Mouse (Mus musculus) cortical plate, adult 2 months (tissue): ENCODE results near the gene Aloxe3.

ENCODE experiments used
- CTCF ChIP-seq: fragments of 200-500 bp; IDR thresholded peaks from 2 replicates; pipeline ENCODE4 v1.5.1; 2011; ENCODE audit warnings: mild to moderate bottlenecking, control low read depth, low read length; ENCODE audit not compliant: insufficient read depth; ENCODE audit errors: extremely low read depth
- POLR2A ChIP-seq: fragments of 200-500 bp; IDR thresholded peaks from 2 replicates; pipeline ENCODE4 v1.6.1; 2011; ENCODE audit warnings: mild to moderate bottlenecking, low read length, control low read depth; ENCODE audit not compliant: insufficient read depth; ENCODE audit errors: extremely low read depth

DNA sequence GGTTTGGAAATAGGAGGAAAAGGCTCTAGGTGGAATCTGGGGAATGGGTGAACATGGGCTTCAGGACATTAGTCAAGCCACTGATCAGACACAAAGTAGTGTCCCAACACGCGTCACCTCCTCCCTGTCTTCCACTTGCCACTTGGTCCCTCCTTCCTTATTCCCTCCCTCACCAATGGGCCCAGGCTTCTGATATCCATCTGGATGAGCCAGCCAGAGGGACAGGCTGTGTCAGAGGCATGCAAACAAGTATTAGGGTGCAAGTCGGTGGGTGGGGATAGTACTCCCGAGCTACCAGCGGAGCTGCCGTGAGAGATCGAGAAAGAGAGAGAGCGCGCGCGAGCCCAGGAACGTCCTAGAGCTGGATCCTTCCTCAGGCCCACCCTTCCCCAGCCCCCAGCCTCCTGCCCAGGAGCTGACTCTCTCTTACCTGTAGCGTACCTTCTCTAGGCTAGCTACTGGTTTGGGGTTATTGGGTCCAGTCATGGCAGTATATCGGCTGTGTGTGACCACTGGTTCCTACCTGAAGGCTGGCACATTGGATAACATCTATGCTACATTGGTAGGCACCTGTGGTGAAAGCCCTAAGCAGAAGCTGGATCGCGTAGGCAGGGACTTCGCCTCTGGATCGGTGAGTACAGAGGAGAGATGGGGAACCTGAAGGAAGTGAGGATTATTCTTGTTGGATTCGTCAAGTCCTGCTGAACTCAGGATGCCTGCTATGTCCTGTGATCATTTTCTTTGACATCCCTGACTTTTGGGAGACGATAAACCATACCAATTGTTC is 416 bp downstream of the Aloxe3 start:
- no peak for TF ChIP-seq CTCF
- no peak for TF ChIP-seq POLR2A
